Mouse (Mus musculus) myocyte (in vitro differentiated cells): Measurements from ENCODE around the gene Npl. TPM values are rescaled to one million over a fixed set of nuclear protein-coding genes. Genes with fewer than 3 reads are reported as not detected.
"Not testable (repeated sequence)": the region's sequence is repeated elsewhere in the genome, so short reads cannot be mapped to it uniquely, and the experiment has no call there.

Source experiments
- H3K27me3 ChIP-seq: one replicate; pipeline ENCODE4 v1.6.1; 2011; ENCODE audit not compliant: control insufficient read depth, insufficient read depth, insufficient read length
- H3K36me3 ChIP-seq: one replicate; pipeline ENCODE4 v1.6.1; 2011; ENCODE audit not compliant: control insufficient read depth, insufficient read depth
- H3K4me2 ChIP-seq: one replicate; pipeline ENCODE4 v1.6.1; 2011; ENCODE audit warnings: low read depth, control low read depth
- H3K4me3 ChIP-seq: one replicate; pipeline ENCODE4 v1.5.1; 2011; ENCODE audit warnings: mild to moderate bottlenecking, control low read depth, moderate library complexity
- H3K79me2 ChIP-seq: one replicate; pipeline ENCODE4 v1.6.1; 2011; ENCODE audit not compliant: control insufficient read depth, insufficient read depth
- H3ac ChIP-seq: one replicate; pipeline ENCODE4 v1.6.1; 2011; ENCODE audit not compliant: control insufficient read depth, insufficient read length
- CEBPB ChIP-seq: IDR thresholded peaks from 2 replicates; pipeline ENCODE4 v1.6.1; 2011; ENCODE audit warnings: mild to moderate bottlenecking, moderate library complexity; ENCODE audit not compliant: poor library complexity, insufficient read depth, severe bottlenecking
- E2F4 ChIP-seq: IDR thresholded peaks from one replicate; pipeline ENCODE4 v1.6.1; 2011; ENCODE audit warnings: mild to moderate bottlenecking, control low read depth, moderate library complexity; ENCODE audit not compliant: insufficient read depth
- MAX ChIP-seq: IDR thresholded peaks from one replicate; pipeline ENCODE4 v1.6.1; 2011; ENCODE audit warnings: low read depth, mild to moderate bottlenecking, control low read depth
- MYOD1 ChIP-seq, 3 experiments: IDR thresholded peaks; one replicate each; pipeline ENCODE4 v1.6.1; 2011; ENCODE audit warnings: control low read depth in 2 of 3, low read depth in 2 of 3, mild to moderate bottlenecking in 2 of 3, moderate library complexity in 1 of 3; ENCODE audit not compliant: insufficient read length in 2 of 3, control insufficient read depth in 1 of 3
- MYOG ChIP-seq, 3 experiments: IDR thresholded peaks; one replicate each; pipeline ENCODE4 v1.6.1; 2011; ENCODE audit warnings: control low read depth in 2 of 3, low read depth in 2 of 3, mild to moderate bottlenecking in 2 of 3; ENCODE audit not compliant: insufficient read length in 2 of 3, control insufficient read depth in 1 of 3, insufficient read depth in 1 of 3
- POLR2A ChIP-seq: IDR thresholded peaks from one replicate; pipeline ENCODE4 v1.6.1; 2011; ENCODE audit warnings: low read depth, mild to moderate bottlenecking, control low read depth, moderate library complexity; ENCODE audit not compliant: insufficient read length
- POLR2AphosphoS2 ChIP-seq: IDR thresholded peaks from one replicate; pipeline ENCODE4 v1.6.1; 2011; ENCODE audit warnings: low read depth, control low read depth; ENCODE audit not compliant: insufficient read length
- REST ChIP-seq: IDR thresholded peaks from one replicate; pipeline ENCODE4 v1.6.1; 2011; ENCODE audit warnings: mild to moderate bottlenecking, control low read depth, moderate library complexity; ENCODE audit not compliant: insufficient read depth, insufficient read length
- SRF ChIP-seq: IDR thresholded peaks from one replicate; pipeline ENCODE4 v1.6.1; 2011; ENCODE audit warnings: low read depth; ENCODE audit not compliant: control insufficient read depth, insufficient read length
- TCF12 ChIP-seq: IDR thresholded peaks from one replicate; pipeline ENCODE4 v1.6.1; 2011; ENCODE audit warnings: mild to moderate bottlenecking, control low read depth; ENCODE audit not compliant: poor library complexity, insufficient read depth, severe bottlenecking
- TCF3 ChIP-seq: IDR thresholded peaks from one replicate; pipeline ENCODE4 v1.6.1; 2011; ENCODE audit warnings: low read depth, control low read depth; ENCODE audit not compliant: insufficient read length
- USF1 ChIP-seq: IDR thresholded peaks from one replicate; pipeline ENCODE4 v1.6.1; 2011; ENCODE audit warnings: low read depth, mild to moderate bottlenecking, control low read depth, moderate library complexity
- polyA plus RNA-seq: library from polyadenylated mRNA; unstranded; fragments of >200 nt; fragmentation: generic; extraction: Trizol; gene quantifications from one replicate; pipeline ENCODE4 v1.2.1, GENCODE M21; 2012; ENCODE audit warnings: missing spikeins

Gene Npl
- polyA plus RNA-seq, 1 experiment = 0.37 TPM

DNA sequence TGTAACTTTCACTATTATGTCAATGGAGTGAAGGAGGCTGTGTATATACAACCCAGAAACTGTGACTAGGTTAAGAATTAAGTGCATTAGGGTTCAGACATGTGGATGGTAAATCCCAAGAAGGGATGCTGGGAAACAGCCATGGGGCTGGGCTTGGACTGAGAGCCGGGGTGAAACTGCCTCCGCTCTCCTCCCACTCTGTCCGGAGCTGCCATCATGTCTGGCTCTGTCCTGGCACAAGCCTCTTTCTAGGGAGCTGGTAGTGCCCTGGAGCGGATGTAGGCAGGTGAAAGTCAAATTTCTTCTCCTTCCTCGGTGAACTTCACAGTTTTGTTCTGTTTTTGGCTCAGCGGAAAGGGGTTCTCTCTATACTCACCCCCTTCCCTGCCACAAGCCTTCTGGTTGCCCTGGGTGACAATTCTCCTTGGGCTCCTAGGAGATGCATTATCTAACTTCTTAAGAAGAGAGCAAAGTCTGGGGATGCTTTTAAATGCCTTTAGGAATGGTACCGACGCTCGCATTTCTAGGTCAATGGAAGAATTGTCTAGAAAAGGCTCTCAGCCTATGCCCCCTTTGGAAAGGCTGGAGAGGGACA, 10.0 kb downstream of the Npl start:
- no peak for TF ChIP-seq SRF
- no peak for TF ChIP-seq TCF3
- no peak for TF ChIP-seq MAX
- TF ChIP-seq USF1 = no peak
- no peak for TF ChIP-seq REST
- TF ChIP-seq CEBPB = no peak
- TF ChIP-seq MYOD1 (IDR thresholded peaks at IDR 0.05; ENCODE audit: control insufficient read depth in 1 of 3, insufficient read length in 2 of 3, low read depth in 2 of 3) = no peak
- TF ChIP-seq MYOG (IDR thresholded peaks at IDR 0.05; ENCODE audit: control insufficient read depth in 1 of 3, insufficient read depth in 1 of 3, insufficient read length in 2 of 3, low read depth in 2 of 3) = no peak
- no peak for TF ChIP-seq E2F4
- TF ChIP-seq POLR2A = no peak
- no peak for TF ChIP-seq TCF12
- TF ChIP-seq POLR2AphosphoS2 = no peak
- no peaks in the 10 kb centered on the region for H3K27me3 ChIP-seq

DNA sequence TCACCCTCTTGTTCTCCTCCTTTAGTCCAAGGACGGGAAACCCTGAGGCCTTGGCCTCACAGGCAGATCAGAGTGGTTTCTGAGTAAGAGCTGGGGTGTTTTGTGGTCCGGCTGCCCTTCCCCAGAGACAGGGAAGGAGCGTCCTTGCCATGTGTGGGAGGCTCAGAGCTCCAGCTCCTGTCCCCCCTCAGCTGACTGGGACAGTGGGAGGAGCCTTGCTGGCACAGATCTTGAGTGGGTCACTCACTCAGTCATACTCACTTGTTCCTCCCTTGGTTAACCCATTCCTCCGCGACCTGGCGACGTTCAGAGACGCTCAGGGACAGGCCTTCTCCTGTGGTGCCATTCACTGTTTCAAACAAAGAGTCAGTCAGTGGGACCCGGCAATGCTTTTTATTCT, 14.2 kb downstream of the Npl start:
- Histone ChIP-seq H3K4me2 (no peak overlapping the region), H3ac (no peak overlapping the region), H3K4me3 (no peak overlapping the region), H3K36me3 (no peaks in the 10 kb centered on the region), H3K79me2 (no peaks in the 10 kb centered on the region), H3K27me3 (no peaks in the 10 kb centered on the region)
- TF ChIP-seq POLR2A = no peak
- no peak for TF ChIP-seq USF1
- no peak for TF ChIP-seq MAX
- no peak for TF ChIP-seq POLR2AphosphoS2
- TF ChIP-seq MYOD1 (IDR thresholded peaks at IDR 0.05; ENCODE audit: control insufficient read depth in 1 of 3, insufficient read length in 2 of 3, low read depth in 2 of 3) = no peak
- no peak for TF ChIP-seq TCF3
- no peak for TF ChIP-seq SRF
- TF ChIP-seq CEBPB = no peak
- no peak for TF ChIP-seq E2F4
- TF ChIP-seq REST = no peak
- no peak for TF ChIP-seq MYOG (IDR thresholded peaks at IDR 0.05; ENCODE audit: control insufficient read depth in 1 of 3, insufficient read depth in 1 of 3, insufficient read length in 2 of 3, low read depth in 2 of 3)
- TF ChIP-seq TCF12 = no peak

More for the DNA sequence above, 10.0 kb downstream of the Npl start:
- Histone ChIP-seq H3K4me2 (no peak overlapping the region), H3K79me2 (no peaks in the 10 kb centered on the region), H3ac (no peak overlapping the region), H3K36me3 (no peaks in the 10 kb centered on the region), H3K4me3 (no peak overlapping the region)

GRCm38 (mm10) chr1:153532896-153533295, 16.9 kb downstream of the Npl start:
- H3K4me2 ChIP-seq = not testable (repeated sequence)

GRCm38 (mm10) chr1:153532234-153532841, 17.5 kb downstream of the Npl start:
- H3K4me2 ChIP-seq = peak overlapping the region; percentile 18
- TF ChIP-seq USF1 = no peak
- TF ChIP-seq SRF = no peak
- TF ChIP-seq CEBPB = no peak
- TF ChIP-seq MYOD1 (IDR thresholded peaks at IDR 0.05; ENCODE audit: control insufficient read depth in 1 of 3, insufficient read length in 2 of 3, low read depth in 2 of 3) = no peak
- no peak for TF ChIP-seq E2F4
- TF ChIP-seq TCF12 = no peak
- TF ChIP-seq MYOG (IDR thresholded peaks at IDR 0.05; ENCODE audit: control insufficient read depth in 1 of 3, insufficient read depth in 1 of 3, insufficient read length in 2 of 3, low read depth in 2 of 3) = no peak
- TF ChIP-seq TCF3 = no peak
- no peak for TF ChIP-seq MAX
- TF ChIP-seq POLR2A = no peak
- TF ChIP-seq POLR2AphosphoS2 = no peak
- TF ChIP-seq REST = no peak
- H3K36me3 ChIP-seq = no peaks in the 10 kb centered on the region
- H3K4me3 ChIP-seq = no peak overlapping the region
- no peak overlapping the region for H3ac ChIP-seq
- H3K27me3 ChIP-seq = no peaks in the 10 kb centered on the region
- no peaks in the 10 kb centered on the region for H3K79me2 ChIP-seq

More at GRCm38 (mm10) chr1:153532896-153533295, 16.9 kb downstream of the Npl start:
- H3K27me3 ChIP-seq, H3ac ChIP-seq, H3K79me2 ChIP-seq, H3K36me3 ChIP-seq, H3K4me3 ChIP-seq: not testable (repeated sequence)

DNA sequence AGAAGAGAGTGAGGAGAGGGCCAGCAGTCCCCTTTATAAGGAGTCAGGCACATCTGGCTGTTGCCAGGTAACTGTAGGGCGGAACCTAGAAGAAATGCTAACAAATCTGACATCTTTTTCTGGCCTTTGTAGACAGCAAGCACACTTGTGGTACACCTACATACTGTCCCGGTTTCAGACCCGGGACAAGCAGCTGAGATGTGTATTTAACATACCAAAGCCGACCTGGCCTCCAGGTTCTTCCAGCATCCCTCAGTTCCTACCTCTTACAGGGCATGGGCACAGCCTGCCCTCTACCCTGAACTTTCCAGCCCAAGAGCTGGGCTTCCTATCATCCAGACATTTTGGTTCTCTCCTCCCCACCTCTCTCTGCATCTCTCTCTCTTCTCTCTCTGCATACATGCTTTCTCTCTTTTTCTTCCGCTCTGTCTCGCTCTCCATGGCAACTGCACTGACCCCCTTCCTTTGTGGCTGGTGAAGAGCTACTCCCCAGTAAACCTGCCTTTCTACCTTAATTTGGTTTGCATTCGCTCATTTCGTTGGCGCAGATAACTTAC, 18.1 kb downstream of the Npl start:
- H3ac ChIP-seq = no peak overlapping the region
- peak overlapping the region; percentile 18 for H3K4me2 ChIP-seq
- no peaks in the 10 kb centered on the region for H3K27me3 ChIP-seq
- TF ChIP-seq CEBPB = no peak
- no peak for TF ChIP-seq POLR2A
- TF ChIP-seq REST = no peak
- no peak for TF ChIP-seq E2F4
- no peak for TF ChIP-seq MYOD1 (IDR thresholded peaks at IDR 0.05; ENCODE audit: control insufficient read depth in 1 of 3, insufficient read length in 2 of 3, low read depth in 2 of 3)
- no peak for TF ChIP-seq USF1
- TF ChIP-seq POLR2AphosphoS2 = no peak
- TF ChIP-seq TCF12 = no peak
- no peak for TF ChIP-seq MAX
- TF ChIP-seq SRF = no peak
- no peak for TF ChIP-seq TCF3
- TF ChIP-seq MYOG (IDR thresholded peaks at IDR 0.05; ENCODE audit: control insufficient read depth in 1 of 3, insufficient read depth in 1 of 3, insufficient read length in 2 of 3, low read depth in 2 of 3) = no peak
- H3K36me3 ChIP-seq = no peaks in the 10 kb centered on the region
- H3K79me2 ChIP-seq = no peaks in the 10 kb centered on the region
- no peak overlapping the region for H3K4me3 ChIP-seq
